In the genomic region with DNA sequence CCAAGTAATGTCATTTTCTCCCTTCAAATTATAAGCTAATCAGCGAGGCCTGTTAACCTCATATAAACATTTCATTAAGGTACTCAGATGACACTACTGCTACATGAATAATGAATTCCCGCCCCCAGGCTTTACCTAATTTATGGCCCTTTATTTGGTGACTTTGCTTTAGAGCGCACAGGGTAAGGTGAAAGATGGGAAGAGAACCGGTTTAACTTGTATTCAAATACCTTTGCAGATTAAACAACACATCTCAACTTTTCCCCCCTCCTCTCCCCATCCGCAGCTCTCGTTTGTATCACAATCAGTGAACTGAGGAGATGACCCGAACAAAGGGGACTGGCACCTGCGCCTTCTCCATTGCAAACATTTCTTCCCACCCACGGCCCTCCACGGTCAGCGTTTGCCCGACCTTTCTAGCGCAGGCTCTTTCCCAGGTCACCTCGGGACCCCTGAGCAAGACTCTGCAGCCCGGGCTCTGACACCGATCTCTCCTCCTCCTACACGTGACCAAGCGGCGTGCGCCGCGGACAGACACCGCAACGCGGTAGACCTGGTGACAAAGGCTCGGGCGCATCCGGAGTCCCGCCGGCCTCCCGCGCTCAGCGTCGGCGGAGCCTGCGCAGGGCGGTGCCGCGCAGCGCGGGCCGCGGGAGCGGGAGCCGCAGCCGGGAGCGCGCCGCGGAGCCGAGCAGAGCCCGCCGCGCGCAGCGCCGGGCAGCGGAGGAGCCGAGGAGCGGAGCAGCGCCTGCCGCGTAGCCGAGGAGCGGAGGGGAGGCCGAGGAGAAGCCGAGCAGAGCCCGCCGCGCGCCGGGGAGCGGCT, we compare ENCODE assay signal across 8 mouse cellular contexts. TPM values are rescaled to one million over a fixed set of nuclear protein-coding genes. Genes with fewer than 3 reads are reported as not detected.
DNase-seq lines count a peak whose midpoint lies in the region; ATAC-seq and TF ChIP-seq lines count a peak whose summit lies in the region.

Gene Jmjd1c, plus strand, starts transcription at position 328 of the 823 bp plus-strand sequence.

- WGBS in embryonic facial prominence, embryonic 12.5 days: under 1% methylated on average over 67 of the region's 73 CpGs
- WGBS in intestine, postnatal 0 days: 1% methylated on average over 59 of the region's 73 CpGs
- under 1% methylated on average over 73 of the region's 73 CpGs for WGBS in limb, embryonic 10.5 days
- WGBS in midbrain, embryonic 12.5 days: under 1% methylated on average over 67 of the region's 73 CpGs
- WGBS in spleen, adult 2 months: 3% methylated on average over 73 of the region's 73 CpGs

- H3K4me2 ChIP-seq in embryonic facial prominence, embryonic 12.5 days (replicated peaks): peak within 1 kb of the TSS; percentile 71
- H3K4me2 ChIP-seq in intestine, postnatal 0 days (replicated peaks; ENCODE audit: low read depth): peak within 1 kb of the TSS; percentile 72
- peak within 1 kb of the TSS; percentile 78 for H3K4me2 ChIP-seq in midbrain, embryonic 12.5 days (replicated peaks)

- H3K4me1 ChIP-seq in embryonic facial prominence, embryonic 12.5 days: peaks cover 31% of the 10 kb centered on the region
- H3K4me1 ChIP-seq in intestine, postnatal 0 days (replicated peaks; ENCODE audit: control insufficient read depth, insufficient read depth, low read length): peaks cover 14% of the 10 kb centered on the region
- peaks cover 43% of the 10 kb centered on the region for H3K4me1 ChIP-seq in limb, embryonic 10.5 days
- peaks cover 36% of the 10 kb centered on the region for H3K4me1 ChIP-seq in midbrain, embryonic 12.5 days
- H3K4me1 ChIP-seq in spleen, adult 2 months (ENCODE audit: control insufficient read depth, insufficient read depth, insufficient read length): peaks cover 10% of the 10 kb centered on the region; the same call in 1 of the 2 replicates

- H3K27ac ChIP-seq in embryonic facial prominence, embryonic 12.5 days: peak within 1 kb of the TSS; percentile 99
- peak within 1 kb of the TSS; percentile 100 for H3K27ac ChIP-seq in intestine, postnatal 0 days (ENCODE audit: low read depth, low read length)
- peak within 1 kb of the TSS; percentile 96 for H3K27ac ChIP-seq in limb, embryonic 10.5 days
- peak within 1 kb of the TSS; percentile 100 for H3K27ac ChIP-seq in midbrain, embryonic 12.5 days (replicated peaks)
- H3K27ac ChIP-seq in spleen, adult 2 months (ENCODE audit: insufficient read depth, low read length): peak within 1 kb of the TSS; percentile 93

- H3K27me3 ChIP-seq in embryonic facial prominence, embryonic 12.5 days: no peaks in the 10 kb centered on the region
- no peaks in the 10 kb centered on the region for H3K27me3 ChIP-seq in intestine, postnatal 0 days (replicated peaks; ENCODE audit: control insufficient read depth, insufficient read depth, low read length)
- H3K27me3 ChIP-seq in limb, embryonic 10.5 days (ENCODE audit: low read depth, poor library complexity, severe bottlenecking): no peaks in the 10 kb centered on the region
- no peaks in the 10 kb centered on the region for H3K27me3 ChIP-seq in midbrain, embryonic 12.5 days
- H3K27me3 ChIP-seq in spleen, adult 2 months (ENCODE audit: control insufficient read depth, insufficient read depth, low read length): no peaks in the 10 kb centered on the region

- H3K36me3 ChIP-seq in embryonic facial prominence, embryonic 12.5 days: no peaks in the 10 kb centered on the region
- no peaks in the 10 kb centered on the region for H3K36me3 ChIP-seq in intestine, postnatal 0 days (ENCODE audit: control insufficient read depth, insufficient read depth)
- H3K36me3 ChIP-seq in limb, embryonic 10.5 days: peaks cover 4% of the 10 kb centered on the region; the same call in 1 of the 2 replicates
- H3K36me3 ChIP-seq in midbrain, embryonic 12.5 days: no peaks in the 10 kb centered on the region
- no peaks in the 10 kb centered on the region for H3K36me3 ChIP-seq in spleen, adult 2 months (ENCODE audit: control insufficient read depth, insufficient read depth, low read length)

- peak; percentile 86 for ATAC-seq in embryonic facial prominence, embryonic 12.5 days (ENCODE audit: insufficient number of reproducible peaks, insufficient read depth, low FRiP score, low TSS enrichment)
- peak; percentile 64 for ATAC-seq in granulocyte monocyte progenitor cell, adult 5-6 weeks (replicated peaks; ENCODE audit: poor library complexity, severe bottlenecking)
- peak; percentile 79 for ATAC-seq in intestine, postnatal 0 days
- ATAC-seq in midbrain, embryonic 12.5 days (ENCODE audit: low FRiP score, low read depth): peak; percentile 90

- peak; percentile 67 for DNase-seq in 416B (ENCODE audit: low read depth)
- DNase-seq in adrenal gland, postnatal 25 days: peak; percentile 77
- DNase-seq in limb, embryonic 10.5 days (ENCODE audit: low spot score): peak; percentile 86
- peak in 1 of 2 experiments; percentile 58 for DNase-seq in spleen, adult 2 months (ENCODE audit: low read depth in 1 of 2, low spot score in 2 of 2)

- TF ChIP-seq POLR2A in spleen, adult 2 months (IDR thresholded peaks at IDR 0.05; ENCODE audit: low read depth, low read length): peak; percentile 5; the same call in 1 of the 2 replicates

- H3K9ac ChIP-seq in embryonic facial prominence, embryonic 12.5 days: peak within 1 kb of the TSS; percentile 99
- peak within 1 kb of the TSS; percentile 100 for H3K9ac ChIP-seq in intestine, postnatal 0 days (ENCODE audit: low read depth, low read length)
- peak within 1 kb of the TSS; percentile 98 for H3K9ac ChIP-seq in midbrain, embryonic 12.5 days (replicated peaks)

- H3K9me3 ChIP-seq in embryonic facial prominence, embryonic 12.5 days: no peaks in the 10 kb centered on the region
- no peaks in the 10 kb centered on the region for H3K9me3 ChIP-seq in intestine, postnatal 0 days (ENCODE audit: control insufficient read depth)
- no peaks in the 10 kb centered on the region for H3K9me3 ChIP-seq in limb, embryonic 10.5 days (replicated peaks)
- H3K9me3 ChIP-seq in midbrain, embryonic 12.5 days: no peaks in the 10 kb centered on the region

- H3K4me3 ChIP-seq in embryonic facial prominence, embryonic 12.5 days: peak within 1 kb of the TSS; percentile 89
- H3K4me3 ChIP-seq in intestine, postnatal 0 days (ENCODE audit: low read depth, low read length): peak within 1 kb of the TSS; percentile 97
- peak within 1 kb of the TSS; percentile 89 for H3K4me3 ChIP-seq in limb, embryonic 10.5 days
- H3K4me3 ChIP-seq in midbrain, embryonic 12.5 days: peak within 1 kb of the TSS; percentile 94
- H3K4me3 ChIP-seq in spleen, adult 2 months (ENCODE audit: extremely low read depth, insufficient read depth, insufficient read length): peak within 1 kb of the TSS; percentile 93

- no peak for TF ChIP-seq CTCF in intestine, postnatal 0 days (IDR thresholded peaks at IDR 0.05; ENCODE audit: low read depth)
- no peak for TF ChIP-seq CTCF in spleen, adult 2 months (IDR thresholded peaks at IDR 0.05; ENCODE audit: extremely low read depth, insufficient read depth, insufficient read length, insufficient replicate concordance)

RNA-seq across cellular contexts. Expression of gene Jmjd1c, which starts in this region (rescaled TPM):
- 60.0 and 69.3 TPM in 2 replicates for total RNA-seq in adrenal gland, postnatal 25 days (2021)
- polyA plus RNA-seq in embryonic facial prominence, embryonic 12.5 days (2016; fragmentation: Nextera tagmentation; extraction: Ambion mirVana): 56.3 and 62.7 TPM in 2 replicates
- 82.9 and 89.7 TPM in 2 replicates for total RNA-seq in granulocyte monocyte progenitor cell, adult 5-6 weeks (2014; fragmentation: Nextera tagmentation)
- 57.8 and 69.4 TPM in 2 replicates for total RNA-seq in granulocyte monocyte progenitor cell, adult 5-6 weeks (2017)
- 33.4 and 39.6 TPM in 2 replicates for polyA plus RNA-seq in intestine, postnatal 0 days (2015; fragmentation: Nextera tagmentation; extraction: Ambion mirVana)
- 27.6 and 31.6 TPM in 2 replicates for polyA plus RNA-seq in limb, embryonic 10.5 days (2016; fragmentation: Nextera tagmentation; extraction: Ambion mirVana)
- polyA plus RNA-seq in midbrain, embryonic 12.5 days (2016; fragmentation: Nextera tagmentation; extraction: Ambion mirVana): 54.2 and 56.5 TPM in 2 replicates
- polyA plus RNA-seq in spleen, adult 2 months (2012; rRNA removed): 14.4 and 16.0 TPM in 2 replicates
